Mouse (Mus musculus): ENCODE data around the gene 1700092M07Rik.
"Not testable (repeated sequence)": the region's sequence is repeated elsewhere in the genome, so short reads cannot be mapped to it uniquely, and the experiment has no call there.

The 1700092M07Rik gene

GRCm38 (mm10) chr19:8716767-8717475 is 23.6 kb upstream of the 1700092M07Rik start:
- DNase-seq, result no peak

GRCm38 (mm10) chr19:8718357-8718756 is 22.2 kb upstream of the 1700092M07Rik start:
- DNase-seq, result peak; percentile 58 to 73

GRCm38 (mm10) chr19:8719037-8719436 is 21.5 kb upstream of the 1700092M07Rik start:
- DNase-seq, result not testable (repeated sequence)

DNA sequence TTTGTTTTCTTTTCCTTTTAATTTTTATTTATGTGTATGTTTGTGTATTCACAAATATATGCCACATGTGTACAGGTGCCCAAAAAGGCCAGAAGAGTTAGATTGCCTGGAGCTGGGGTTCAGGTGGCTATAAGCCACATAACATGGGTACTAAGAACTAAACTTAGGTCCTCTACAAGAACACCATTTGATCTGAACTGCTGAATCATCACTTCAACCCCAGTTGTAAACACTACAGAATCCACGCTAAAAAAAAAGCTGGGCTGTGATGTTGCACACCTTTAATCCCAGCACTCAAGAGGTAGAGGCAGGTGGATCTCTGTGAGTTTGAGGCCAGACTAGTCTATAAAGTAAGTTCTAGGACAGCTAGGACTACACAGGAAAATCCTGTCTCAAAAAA is 19.1 kb upstream of the 1700092M07Rik start:
- no peak for DNase-seq

DNA sequence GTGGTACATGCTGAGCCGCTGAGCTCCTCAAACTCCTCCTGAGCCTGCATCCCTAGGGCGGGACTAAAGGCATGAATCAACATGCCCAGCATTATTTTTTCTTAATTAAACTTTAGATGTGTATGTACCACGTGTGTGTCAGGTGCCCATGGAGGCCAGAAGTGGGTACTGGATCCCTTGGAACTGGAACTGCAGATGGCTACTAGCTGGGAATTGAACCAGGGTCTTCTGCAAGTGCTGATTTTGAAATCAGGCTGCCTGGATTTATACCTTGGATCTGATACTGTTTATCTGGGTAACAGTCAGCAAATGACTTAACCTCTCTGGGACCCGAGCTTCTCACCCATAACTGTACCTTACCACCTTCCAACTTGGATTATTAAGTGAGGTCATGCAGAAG is 18.5 kb upstream of the 1700092M07Rik start:
- no peak for DNase-seq

DNA sequence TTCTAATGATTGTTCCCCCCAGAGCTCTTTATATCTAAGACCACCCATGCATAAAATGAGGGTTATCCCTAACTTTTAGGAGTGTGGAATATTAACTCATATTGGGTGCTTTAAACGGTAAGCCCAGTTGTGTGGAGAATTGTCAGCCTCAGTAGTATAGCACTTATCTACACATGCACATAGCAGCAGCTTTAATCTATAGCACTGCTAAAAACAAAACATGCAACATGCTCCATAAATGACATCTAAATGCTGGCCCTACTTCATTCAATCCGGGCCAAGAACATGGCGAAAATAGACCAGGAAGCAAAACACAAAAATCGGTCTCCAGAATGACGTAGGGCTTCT is 18.0 kb upstream of the 1700092M07Rik start:
- DNase-seq, result no peak

DNA sequence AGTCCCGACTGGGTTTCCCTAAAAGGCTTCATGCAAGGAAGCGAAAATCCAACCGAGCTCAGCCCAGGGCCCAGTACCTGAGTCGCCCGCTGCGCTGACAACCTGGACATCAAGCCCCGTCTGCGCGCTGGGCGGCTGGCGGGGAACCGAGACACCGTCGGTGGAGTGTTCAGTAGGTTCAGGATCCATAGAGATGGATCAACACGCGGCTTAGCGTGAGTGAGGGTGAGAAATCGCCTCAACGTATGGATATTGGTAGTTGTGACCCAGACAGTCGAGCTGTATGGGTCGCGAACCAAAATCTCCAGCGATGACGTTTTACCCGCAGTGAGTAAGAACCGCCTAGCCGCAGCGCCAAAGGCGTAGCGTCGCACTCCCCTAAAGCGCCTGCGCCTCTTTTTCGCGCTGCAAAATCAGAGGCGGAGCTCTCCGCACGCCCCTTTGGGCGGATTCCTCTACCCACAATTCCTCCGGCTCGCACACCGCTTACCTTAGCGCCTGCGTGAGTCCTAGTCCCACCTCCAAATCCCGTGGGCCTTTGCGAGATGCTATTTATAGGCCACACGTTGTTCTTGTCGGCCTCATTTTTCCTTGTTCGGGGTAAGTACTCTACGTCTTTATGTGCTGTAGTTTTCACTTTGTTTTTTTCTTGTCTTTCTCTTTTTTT is 17.5 kb upstream of the 1700092M07Rik start, which contains the start of gene Slc3a2:
Gene Slc3a2, minus strand, starts transcription at position 463 of the 667 bp plus-strand sequence.
- peak; percentile 96 to 97 for DNase-seq

- DNase-seq, result no peak
Observed at GRCm38 (mm10) chr19:8723574-8724346, 16.8 kb upstream of the 1700092M07Rik start.

DNA sequence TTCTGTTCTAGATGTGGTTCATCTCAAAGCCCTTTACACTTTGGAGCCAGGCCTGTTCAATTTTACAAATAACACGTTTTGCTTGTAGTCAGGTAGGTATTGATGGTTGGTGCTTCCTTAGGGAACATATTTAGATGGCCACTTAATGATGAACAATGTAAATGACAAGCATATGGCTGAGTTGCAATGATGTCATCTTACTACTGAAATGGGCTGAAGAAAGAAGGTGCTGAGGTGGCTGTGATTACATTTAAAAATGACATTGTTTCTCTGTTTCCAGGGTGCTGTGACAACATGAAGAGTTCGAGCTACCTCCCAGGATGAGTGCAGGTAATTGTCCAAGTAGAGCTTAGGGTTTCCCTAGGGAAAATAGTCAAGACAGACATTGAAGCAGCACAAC is 16.1 kb upstream of the 1700092M07Rik start:
- no peak for DNase-seq

DNA sequence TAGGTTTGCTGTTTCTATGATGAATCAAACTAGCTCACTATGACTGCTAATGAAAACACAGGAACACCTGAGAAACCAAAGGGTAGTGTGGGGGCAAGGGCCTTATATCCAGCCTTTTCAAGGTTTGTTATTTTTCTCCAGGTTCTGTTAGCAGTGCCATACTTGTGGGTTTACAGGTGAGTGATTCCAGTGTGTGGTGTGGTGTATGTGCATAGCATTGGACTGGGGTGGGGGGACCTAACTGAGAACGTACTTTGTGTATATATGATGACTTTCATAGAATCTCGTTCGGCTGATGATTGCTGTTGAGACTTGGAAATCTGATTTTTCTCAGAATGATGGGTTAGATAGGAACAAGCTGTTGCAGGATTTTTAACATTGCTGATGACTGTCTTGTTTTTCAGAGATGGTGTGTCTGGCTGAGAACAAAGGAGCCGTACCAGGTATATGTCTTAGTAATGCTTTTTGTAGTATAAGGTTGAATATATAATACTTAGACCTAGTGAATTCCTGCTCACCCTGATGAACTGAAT is 15.4 kb upstream of the 1700092M07Rik start:
- no peak for DNase-seq

- no peak for DNase-seq
Observed at GRCm38 (mm10) chr19:8726609-8727390, 13.7 kb upstream of the 1700092M07Rik start.

DNA sequence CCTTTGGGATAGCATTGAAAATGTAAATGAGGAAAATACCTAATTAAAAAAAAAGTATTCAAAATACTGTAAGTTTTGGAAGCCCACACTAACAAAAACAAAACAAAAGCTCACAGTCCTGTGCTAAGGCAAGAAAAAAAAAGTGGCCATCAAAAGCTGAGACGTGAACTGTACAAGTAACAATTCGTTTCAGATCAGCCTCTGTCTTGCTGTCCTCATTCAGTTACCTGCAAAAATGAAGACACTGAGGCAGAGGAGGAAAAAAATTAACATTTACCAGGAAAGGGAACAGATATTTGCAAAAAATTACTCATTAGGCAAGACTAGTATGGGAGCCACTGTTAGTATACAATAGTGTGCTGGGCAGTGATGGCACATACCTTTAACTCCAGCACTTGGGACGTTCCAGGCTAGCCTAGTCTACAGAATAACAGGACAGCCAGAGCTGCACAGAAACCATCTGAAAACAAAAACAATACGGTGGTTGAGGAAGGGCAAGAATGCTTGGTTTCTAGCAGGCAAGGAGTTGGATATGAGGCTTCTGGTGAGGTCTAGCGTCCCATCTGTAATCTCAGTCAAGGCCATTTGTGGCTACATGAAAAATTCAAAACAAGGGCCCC is 12.9 kb upstream of the 1700092M07Rik start:
- DNase-seq, result no peak

DNA sequence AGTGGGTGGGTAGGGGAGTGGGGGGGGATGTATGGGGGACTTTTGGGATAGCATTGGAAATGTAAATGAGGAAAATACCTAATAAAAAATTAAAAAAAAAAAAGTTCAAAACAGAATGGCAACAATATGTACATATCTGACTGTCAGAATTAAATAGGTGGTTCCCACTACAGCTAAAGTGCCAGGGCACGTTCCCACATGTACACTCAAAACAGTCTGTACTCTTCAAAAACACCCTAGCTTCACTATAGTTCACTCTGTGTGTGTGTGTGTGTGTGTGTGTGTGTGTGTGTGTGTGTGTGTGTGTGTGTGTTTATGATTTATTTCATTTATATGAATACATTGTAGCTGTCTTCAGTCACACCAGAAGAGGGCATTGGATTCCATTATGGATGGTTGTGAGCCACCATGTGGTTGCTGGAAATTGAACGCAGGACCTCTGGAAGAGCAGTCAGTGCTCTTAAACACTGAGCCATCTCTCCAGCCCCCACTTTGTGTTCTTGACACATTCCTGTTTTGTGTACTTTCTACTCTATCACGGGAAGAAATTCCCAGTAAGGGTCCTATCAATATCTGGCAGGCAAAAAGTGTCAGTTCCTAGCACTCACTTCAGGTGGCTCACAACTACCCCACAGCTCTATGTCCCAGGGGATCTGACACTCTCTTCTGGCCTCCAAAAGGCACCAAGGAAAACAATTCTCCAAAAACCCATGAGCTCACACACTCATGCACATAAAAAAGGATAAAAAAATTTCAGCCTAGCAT is 12.0 kb upstream of the 1700092M07Rik start:
- not testable (repeated sequence) for DNase-seq

GRCm38 (mm10) chr19:8734334-8734733 is 6.2 kb upstream of the 1700092M07Rik start:
- no peak for DNase-seq

GRCm38 (mm10) chr19:8735389-8736159 is 4.9 kb upstream of the 1700092M07Rik start, which contains the start of gene Wdr74:
Wdr74 (plus strand) TSS chr19:8735827.
- DNase-seq, result peak; percentile 96 to 97

DNA sequence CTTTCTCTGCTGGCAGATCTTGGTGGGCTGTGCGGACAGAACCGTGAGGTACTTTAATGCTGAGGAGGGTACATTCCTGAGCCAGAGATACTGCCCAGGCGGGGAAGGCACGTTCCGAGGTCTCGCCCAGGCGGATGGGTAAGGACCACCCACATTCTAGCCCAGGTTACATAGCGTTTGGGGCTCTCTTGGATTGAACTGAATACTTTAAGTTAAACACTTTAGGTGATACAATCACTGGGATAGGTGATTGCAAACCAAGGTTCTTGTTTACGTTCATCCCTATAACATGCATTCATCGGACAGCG is 4.4 kb upstream of the 1700092M07Rik start:
- no peak for DNase-seq

- DNase-seq, result no peak
Observed at GRCm38 (mm10) chr19:8738911-8739310, 1.6 kb upstream of the 1700092M07Rik start.

- DNase-seq, result no peak
Observed at GRCm38 (mm10) chr19:8739646-8740045, 872 bp upstream of the 1700092M07Rik start.

DNA sequence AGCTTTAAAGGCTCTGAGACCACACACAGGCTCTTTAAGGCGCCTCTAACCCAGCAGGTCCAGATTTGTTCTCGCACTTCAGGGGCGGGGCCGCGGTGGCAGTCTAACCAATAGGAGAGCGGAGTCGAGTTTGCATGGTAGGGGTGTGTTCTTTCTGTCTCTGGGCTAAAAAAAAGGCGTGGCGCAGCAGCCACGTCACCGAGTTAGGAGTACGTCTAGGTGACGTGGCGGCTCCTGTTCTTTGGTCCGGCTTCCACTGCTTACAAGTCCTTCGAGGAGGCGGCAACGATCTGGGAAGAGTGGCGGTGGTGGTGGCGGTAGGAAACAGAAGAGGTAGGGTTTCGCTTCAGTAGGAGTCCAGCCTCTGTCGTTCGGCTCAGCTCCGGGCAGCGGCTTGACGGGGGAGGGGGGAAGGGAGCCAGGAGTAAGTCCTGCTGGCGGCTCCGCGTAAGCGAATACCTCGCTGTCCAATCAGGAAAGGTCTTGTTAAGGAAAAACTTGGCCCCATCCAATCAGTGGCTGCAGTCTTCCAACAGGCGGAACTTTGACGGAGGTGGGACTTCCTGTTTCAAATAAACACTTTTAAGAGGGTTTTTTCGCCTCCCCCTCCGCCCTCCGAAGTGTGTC is 838 bp downstream of the 1700092M07Rik start, which contains the start of gene Stx5a:
Gene Stx5a, plus strand, starts transcription at position 171 of the 627 bp plus-strand sequence.
- peak; percentile 96 to 97 for DNase-seq

DNA sequence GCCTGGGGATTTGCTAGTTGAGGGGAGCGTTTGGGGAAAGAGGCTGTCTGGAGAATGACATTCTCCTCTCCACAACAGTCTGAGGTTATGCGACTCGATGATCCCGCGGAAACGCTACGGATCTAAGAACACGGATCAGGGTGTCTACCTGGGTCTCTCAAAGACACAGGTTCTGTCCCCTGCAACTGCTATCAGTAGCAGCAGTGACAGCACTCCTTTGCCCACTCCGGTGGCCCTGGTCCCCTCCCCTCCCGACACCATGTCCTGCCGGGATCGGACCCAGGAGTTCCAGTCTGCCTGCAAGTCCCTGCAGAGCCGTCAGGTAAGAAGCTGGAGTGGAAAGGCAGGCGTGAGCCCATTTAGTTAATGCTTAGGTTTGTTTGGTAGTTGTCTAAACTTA is 1.7 kb downstream of the 1700092M07Rik start:
- no peak for DNase-seq
